Mouse (Mus musculus) gastrocnemius, postnatal 4 days (tissue): ENCODE measurements at regions not wholly inside any gene's neighbourhood (a gene's known extent, or its start where the extent isn't known, plus 50 kb on each side); places are given as distances from the start of the nearest gene placed in this dataset.

Experiments
- DNase-seq, 2 experiments: peaks; one replicate each; pipeline ENCODE4 v3.0.0; 2021 to 2022; ENCODE audit warnings: low spot score in 2 of 2, mixed read lengths in 2 of 2

GRCm38 (mm10) chr11:117413133-117413532 is 71.0 kb upstream of the Gm11733 start:
- no peak for DNase-seq

GRCm38 (mm10) chr11:117413942-117414705 is 70.0 kb upstream of the Gm11733 start:
- no peak for DNase-seq

GRCm38 (mm10) chr11:117414871-117415323 is 69.3 kb upstream of the Gm11733 start:
- DNase-seq = peak in 1 of 2 experiments; percentile 57

GRCm38 (mm10) chr11:117415466-117415865 is 68.7 kb upstream of the Gm11733 start:
- no peak for DNase-seq

- peak in 1 of 2 experiments; percentile 13 for DNase-seq
These were observed 68.2 kb upstream of the Gm11733 start for GRCm38 (mm10) chr11:117415955-117416354.

- DNase-seq = no peak
These were observed 67.0 kb upstream of the Gm11733 start for GRCm38 (mm10) chr11:117416984-117417670.

- DNase-seq = no peak
These were observed 66.1 kb upstream of the Gm11733 start for GRCm38 (mm10) chr11:117417959-117418574.

GRCm38 (mm10) chr11:117418939-117419338 is 65.2 kb upstream of the Gm11733 start:
- DNase-seq = no peak

- no peak for DNase-seq
These were observed 64.7 kb upstream of the Gm11733 start for GRCm38 (mm10) chr11:117419351-117419969.

- no peak for DNase-seq
These were observed 61.5 kb upstream of the Gm11733 start for GRCm38 (mm10) chr11:117422713-117423112.

- no peak for DNase-seq
These were observed 60.7 kb upstream of the Gm11733 start for GRCm38 (mm10) chr11:117423422-117423821.

- no peak for DNase-seq
These were observed 58.7 kb upstream of the Gm11733 start for GRCm38 (mm10) chr11:117425466-117425865.

GRCm38 (mm10) chr11:117425927-117426326 is 58.2 kb upstream of the Gm11733 start:
- no peak for DNase-seq

GRCm38 (mm10) chr11:117426651-117427050 is 57.5 kb upstream of the Gm11733 start:
- DNase-seq = no peak

GRCm38 (mm10) chr11:117427808-117428510 is 56.2 kb upstream of the Gm11733 start:
- no peak for DNase-seq

GRCm38 (mm10) chr11:117429326-117429752 is 54.8 kb upstream of the Gm11733 start:
- no peak for DNase-seq

GRCm38 (mm10) chr11:117429894-117430293 is 54.3 kb upstream of the Gm11733 start:
- DNase-seq = no peak

- DNase-seq = no peak
These were observed 50.1 kb upstream of the Gm11733 start for GRCm38 (mm10) chr11:117434056-117434455.
